Mouse (Mus musculus) hindbrain, postnatal 0 days (tissue): ENCODE data around the gene Tmem38b. TPM values are rescaled to one million over a fixed set of nuclear protein-coding genes. Genes with fewer than 3 reads are reported as not detected.

ENCODE experiments used
- ATAC-seq: fragments of 200-750 bp; cut with Nextera tagmentation; 2 replicates; pipeline ENCODE4 v1.8.0; 2017; ENCODE audit warnings: mild to moderate bottlenecking, moderate TSS enrichment, moderate library complexity
- DNase-seq: peaks from one replicate; pipeline ENCODE4 v3.0.0-alpha.2; 2015; ENCODE audit warnings: low spot score
- H3K27ac ChIP-seq: fragments of 300-500 bp; sonication (generic); 2 replicates; pipeline ENCODE4 v1.5.1; 2014; ENCODE audit warnings: mild to moderate bottlenecking
- H3K27me3 ChIP-seq: fragments of 300-500 bp; sonication (generic); 2 replicates; pipeline ENCODE4 v1.6.1; 2014; ENCODE audit warnings: low read length, mixed read lengths; ENCODE audit not compliant: insufficient read depth
- H3K36me3 ChIP-seq: fragments of 300-500 bp; sonication (generic); 2 replicates; pipeline ENCODE4 v1.6.1; 2014; ENCODE audit warnings: low read length, mixed read lengths; ENCODE audit not compliant: insufficient read depth
- H3K4me1 ChIP-seq: fragments of 300-500 bp; sonication (generic); 2 replicates; pipeline ENCODE4 v1.6.1; 2014; ENCODE audit warnings: antibody characterized with exemption, low read length, mixed read lengths; ENCODE audit not compliant: insufficient read depth
- H3K4me2 ChIP-seq: fragments of 300-500 bp; sonication (generic); 2 replicates; pipeline ENCODE4 v1.6.1; 2014; ENCODE audit warnings: low read depth, mild to moderate bottlenecking, low read length, moderate library complexity, mixed read lengths
- H3K4me3 ChIP-seq: fragments of 300-500 bp; sonication (generic); 2 replicates; pipeline ENCODE4 v1.5.1; 2014; ENCODE audit warnings: low read length
- H3K9ac ChIP-seq: fragments of 300-500 bp; sonication (generic); replicated peaks from 2 replicates; pipeline ENCODE4 v1.6.1; 2014; ENCODE audit warnings: mild to moderate bottlenecking, low read length, moderate library complexity, mixed read lengths
- H3K9me3 ChIP-seq: fragments of 300-500 bp; sonication (generic); 2 replicates; pipeline ENCODE4 v1.6.1; 2016; ENCODE audit warnings: low read length, mixed read lengths
- CTCF ChIP-seq: IDR thresholded peaks from 2 replicates; pipeline ENCODE4 v1.5.1; 2016; ENCODE audit warnings: antibody characterized with exemption, control low read depth, low read depth
- WGBS: fragments of 180-500 bp; shearing (Covaris S2); extraction: QIAGEN DNeasy Blood & Tissue Kit; methylation state at CpG from one replicate; pipeline ENCODE4 v1.1.7; 2014; 5-methylcytosine and 5-hydroxymethylcytosine counted together
- polyA plus RNA-seq: library from polyadenylated mRNA; unstranded; fragments of >200 nt; fragmentation: Nextera tagmentation; extraction: Ambion mirVana; gene quantifications from 2 replicates; pipeline ENCODE4 v1.2.1, GENCODE M21; 2015
- total RNA-seq: library from RNA; depleted of rRNA; stranded (reverse); fragments of >200 nt; gene quantifications from 2 replicates; pipeline ENCODE4 v1.2.3, GENCODE M21; 2014

Tmem38b gene
- total and polyA plus RNA-seq, 2 experiments from 2014 or later = 3.3 to 6.2 TPM

GRCm38 (mm10) chr4:53818320-53818719, 7.5 kb upstream of the Tmem38b start:
- no peak overlapping the region for H3K9ac ChIP-seq
- no peak overlapping the region for H3K4me2 ChIP-seq
- H3K27ac ChIP-seq = no peak overlapping the region
- H3K4me1 ChIP-seq = no peaks in the 10 kb centered on the region
- DNase-seq (no peak), ATAC-seq (no peak)
- H3K27me3 ChIP-seq = no peaks in the 10 kb centered on the region
- H3K4me3 ChIP-seq = no peak overlapping the region
- no peaks in the 10 kb centered on the region for H3K9me3 ChIP-seq
- no peaks in the 10 kb centered on the region for H3K36me3 ChIP-seq
- WGBS = 73% methylated on average over 5 of the region's 5 CpGs
- TF ChIP-seq CTCF = no peak

GRCm38 (mm10) chr4:53823697-53824096, 2.1 kb upstream of the Tmem38b start:
- DNase-seq (peak; percentile 17), ATAC-seq (no peak)
- Histone ChIP-seq H3K36me3 (no peaks in the 10 kb centered on the region), H3K9ac (no peak overlapping the region), H3K4me1 (no peaks in the 10 kb centered on the region), H3K27ac (no peak overlapping the region), H3K4me2 (no peak overlapping the region), H3K9me3 (no peaks in the 10 kb centered on the region), H3K27me3 (no peaks in the 10 kb centered on the region), H3K4me3 (no peak overlapping the region)
- WGBS = 55% methylated on average over 6 of the region's 6 CpGs
- peak; percentile 28; the same call in 1 of the 2 replicates for TF ChIP-seq CTCF

GRCm38 (mm10) chr4:53824831-53825230, 1.0 kb upstream of the Tmem38b start:
- H3K9ac ChIP-seq = no peak overlapping the region
- WGBS = 68% methylated on average over 4 of the region's 4 CpGs
- no peaks in the 10 kb centered on the region for H3K27me3 ChIP-seq
- no peak overlapping the region for H3K27ac ChIP-seq
- ATAC-seq = no peak
- H3K36me3 ChIP-seq = no peaks in the 10 kb centered on the region
- no peaks in the 10 kb centered on the region for H3K4me1 ChIP-seq
- TF ChIP-seq CTCF = no peak
- DNase-seq = no peak
- no peak overlapping the region for H3K4me3 ChIP-seq
- no peak overlapping the region for H3K4me2 ChIP-seq
- no peaks in the 10 kb centered on the region for H3K9me3 ChIP-seq

GRCm38 (mm10) chr4:53826641-53827248, 900 bp downstream of the Tmem38b start:
- Histone ChIP-seq H3K4me2 (peak overlapping the region; percentile 74), H3K36me3 (no peaks in the 10 kb centered on the region), H3K4me3 (peak overlapping the region; percentile 89), H3K9ac (peak overlapping the region; percentile 77; the same call in 1 of the 2 replicates), H3K27ac (peak overlapping the region; percentile 80; the same call in 1 of the 2 replicates), H3K4me1 (no peaks in the 10 kb centered on the region), H3K9me3 (no peaks in the 10 kb centered on the region), H3K27me3 (no peaks in the 10 kb centered on the region)
- no peak for TF ChIP-seq CTCF
- DNase-seq = no peak
- 11% methylated on average over 11 of the region's 11 CpGs for WGBS
- ATAC-seq = no peak

GRCm38 (mm10) chr4:53827869-53828268, 2.0 kb downstream of the Tmem38b start:
- H3K27me3 ChIP-seq = no peaks in the 10 kb centered on the region
- H3K36me3 ChIP-seq = no peaks in the 10 kb centered on the region
- ATAC-seq (no peak), DNase-seq (no peak)
- H3K9me3 ChIP-seq = no peaks in the 10 kb centered on the region
- H3K9ac ChIP-seq = no peak overlapping the region
- no peak overlapping the region for H3K4me2 ChIP-seq
- no peak; the same call in 1 of the 2 replicates for TF ChIP-seq CTCF
- H3K4me3 ChIP-seq = no peak overlapping the region
- H3K27ac ChIP-seq = no peak overlapping the region
- H3K4me1 ChIP-seq = no peaks in the 10 kb centered on the region
- 84% methylated on average over 5 of the region's 5 CpGs for WGBS

- no peak overlapping the region for H3K4me3 ChIP-seq
- TF ChIP-seq CTCF = no peak
- WGBS = 79% methylated on average over 3 of the region's 3 CpGs
- H3K9me3 ChIP-seq = no peaks in the 10 kb centered on the region
- H3K4me2 ChIP-seq = no peak overlapping the region
- H3K27me3 ChIP-seq = no peaks in the 10 kb centered on the region
- H3K4me1 ChIP-seq = no peaks in the 10 kb centered on the region
- ATAC-seq (no peak), DNase-seq (no peak)
- H3K36me3 ChIP-seq = no peaks in the 10 kb centered on the region
- no peak overlapping the region for H3K9ac ChIP-seq
- H3K27ac ChIP-seq = no peak overlapping the region
Observed at GRCm38 (mm10) chr4:53828914-53829313, 3.1 kb downstream of the Tmem38b start.

GRCm38 (mm10) chr4:53830016-53830415, 4.2 kb downstream of the Tmem38b start:
- H3K9ac ChIP-seq = no peak overlapping the region
- no peak for ATAC-seq
- H3K4me3 ChIP-seq = no peak overlapping the region
- no peak overlapping the region for H3K4me2 ChIP-seq
- H3K27ac ChIP-seq = no peak overlapping the region
- 95% methylated on average over 4 of the region's 4 CpGs for WGBS
- H3K4me1 ChIP-seq = no peaks in the 10 kb centered on the region
- H3K9me3 ChIP-seq = no peaks in the 10 kb centered on the region
- H3K27me3 ChIP-seq = no peaks in the 10 kb centered on the region
- H3K36me3 ChIP-seq = no peaks in the 10 kb centered on the region
- no peak for DNase-seq
- TF ChIP-seq CTCF = no peak
